Mouse (Mus musculus): ENCODE results near the gene Skint4.

Gene Skint4

DNA sequence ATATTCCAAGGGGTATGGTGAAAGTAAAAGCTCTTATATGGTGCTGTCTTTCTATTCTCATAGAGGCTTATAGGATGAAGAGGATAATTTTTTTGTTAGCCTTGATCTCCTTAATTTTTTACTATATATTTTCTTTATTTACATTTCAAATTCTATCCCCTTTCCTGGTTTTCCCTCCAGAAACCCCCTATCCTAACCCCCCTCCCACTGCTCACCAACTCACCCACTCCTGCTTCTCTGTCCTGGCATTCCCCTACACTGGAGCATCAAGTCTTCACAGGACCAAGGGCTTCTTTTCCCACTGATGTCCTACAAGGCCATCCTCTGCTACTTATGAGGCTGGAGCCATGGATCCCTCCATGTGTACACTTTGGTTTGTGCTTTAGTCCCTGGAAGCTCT is at the start of gene Skint4:
Skint4 (plus strand) TSS at position 301 of the 400 bp plus-strand sequence.
- no peak for DNase-seq (ENCODE audit: extremely low read depth, low read depth)

Measured in MEL-GATA-1-ER (cell line).